Mouse (Mus musculus): ENCODE measurements at regions not wholly inside any gene's neighbourhood (a gene's known extent, or its start where the extent isn't known, plus 50 kb on each side); places are given as distances from the start of the nearest gene placed in this dataset.

- no peak for DNase-seq
Measured at GRCm38 (mm10) chr12:77179138-77179537, 58.8 kb upstream of the Fut8 start.

GRCm38 (mm10) chr12:77177811-77178578 lies 59.9 kb upstream of the Fut8 start:
- peak; percentile 11 to 41 for DNase-seq

- DNase-seq: peak in 1 of 2 experiments; percentile 16
Measured at GRCm38 (mm10) chr12:77177303-77177702, 60.6 kb upstream of the Fut8 start.

- no peak for DNase-seq
Measured at GRCm38 (mm10) chr12:77174032-77174431, 63.9 kb upstream of the Fut8 start.

- no peak for DNase-seq
Measured at GRCm38 (mm10) chr12:77172540-77172939, 65.4 kb upstream of the Fut8 start.

- no peak for DNase-seq
Measured at GRCm38 (mm10) chr12:77170257-77170656, 67.7 kb upstream of the Fut8 start.

GRCm38 (mm10) chr12:77168367-77168766 lies 69.6 kb upstream of the Fut8 start:
- DNase-seq: no peak

GRCm38 (mm10) chr12:77156698-77157097 lies 81.2 kb upstream of the Fut8 start:
- no peak for DNase-seq

- no peak for DNase-seq
Measured at GRCm38 (mm10) chr12:77155626-77156025, 82.3 kb upstream of the Fut8 start.

GRCm38 (mm10) chr12:77151471-77151870 lies 86.5 kb upstream of the Fut8 start:
- no peak for DNase-seq

- no peak for DNase-seq
Measured at GRCm38 (mm10) chr12:77149835-77150234, 88.1 kb upstream of the Fut8 start.

GRCm38 (mm10) chr12:77148146-77148545 lies 89.8 kb upstream of the Fut8 start:
- no peak for DNase-seq

- DNase-seq: no peak
Measured at GRCm38 (mm10) chr12:77143958-77144357, 94.0 kb upstream of the Fut8 start.

- DNase-seq: no peak
Measured at GRCm38 (mm10) chr12:77143521-77143920, 94.4 kb upstream of the Fut8 start.

GRCm38 (mm10) chr12:77143105-77143504 lies 94.8 kb upstream of the Fut8 start:
- no peak for DNase-seq

- DNase-seq: no peak
Measured at GRCm38 (mm10) chr12:77142224-77142623, 95.7 kb upstream of the Fut8 start.

- DNase-seq: peak in 1 of 2 experiments; percentile 11
Measured at GRCm38 (mm10) chr12:77141260-77142201, 96.4 kb upstream of the Fut8 start.

GRCm38 (mm10) chr12:77140656-77141055 lies 97.3 kb upstream of the Fut8 start:
- no peak for DNase-seq

- DNase-seq: peak in 1 of 2 experiments; percentile 6
Measured at GRCm38 (mm10) chr12:77140141-77140540, 97.8 kb upstream of the Fut8 start.

GRCm38 (mm10) chr12:77139718-77140117 lies 98.2 kb upstream of the Fut8 start:
- no peak for DNase-seq

- DNase-seq: no peak
Measured at GRCm38 (mm10) chr12:77138506-77139201, 99.3 kb upstream of the Fut8 start.

- DNase-seq: no peak
Measured at GRCm38 (mm10) chr12:77137291-77137830, 100.6 kb upstream of the Fut8 start.

GRCm38 (mm10) chr12:77135661-77136060 lies 102.3 kb upstream of the Fut8 start:
- no peak for DNase-seq

All from kidney, postnatal 4 days (tissue).